Mouse (Mus musculus) olfactory bulb, adult 2 months (tissue): ENCODE data around the gene Sec61b.

ENCODE experiments used
- CTCF ChIP-seq: fragments of 200-500 bp; IDR thresholded peaks from 2 replicates; pipeline ENCODE4 v1.5.1; 2012; ENCODE audit warnings: low read depth, mild to moderate bottlenecking, low read length, moderate library complexity; ENCODE audit not compliant: insufficient read depth
- POLR2A ChIP-seq: fragments of 200-500 bp; IDR thresholded peaks from 2 replicates; pipeline ENCODE4 v1.6.1; 2012; ENCODE audit warnings: mild to moderate bottlenecking, low read depth, low read length, moderate library complexity; ENCODE audit not compliant: insufficient read depth

DNA sequence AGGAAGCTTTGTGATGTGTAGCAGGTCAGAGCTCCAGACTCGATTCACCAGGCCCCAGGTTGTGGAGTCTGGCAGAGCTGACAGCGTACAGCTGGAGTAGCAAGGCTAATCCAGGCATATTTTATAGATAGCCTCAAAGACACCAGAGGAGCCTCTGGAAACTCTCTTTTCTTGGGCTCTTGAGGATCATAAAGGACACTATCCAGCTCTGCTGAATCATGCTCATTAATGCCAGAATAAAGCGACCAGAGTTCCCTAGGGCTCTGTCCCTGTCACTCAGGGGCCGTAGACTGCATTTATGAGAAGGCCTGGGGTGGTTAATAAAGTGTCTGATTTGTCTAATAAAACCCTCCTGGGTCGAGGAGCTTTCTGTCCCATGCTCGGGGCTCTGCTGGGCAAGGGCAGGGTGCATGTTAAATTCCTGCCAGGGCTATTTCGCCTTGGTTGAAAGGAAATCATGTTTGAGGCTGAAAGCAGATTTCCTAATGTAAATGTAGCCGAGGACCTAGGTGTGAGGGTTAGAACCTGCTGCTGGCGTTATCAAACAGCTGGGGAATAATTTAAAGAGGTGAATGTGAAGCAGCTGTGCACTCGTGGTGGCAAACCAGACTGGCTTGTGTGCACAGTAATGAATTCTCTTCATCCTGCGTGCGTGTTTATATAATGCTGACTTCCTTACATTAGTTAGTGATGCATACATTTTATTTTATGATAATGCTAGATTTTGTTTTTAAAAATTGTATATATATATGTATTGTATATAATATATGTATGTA is 18.0 kb downstream of the Sec61b start:
- TF ChIP-seq CTCF, result no peak
- no peak for TF ChIP-seq POLR2A
